Mouse (Mus musculus) granulocyte monocyte progenitor cell, adult 5-6 weeks (primary cell): ENCODE results near the gene Sgms2. TPM values are rescaled to one million over a fixed set of nuclear protein-coding genes. Genes with fewer than 3 reads are reported as not detected.

Source experiments
- ATAC-seq: replicated peaks from 2 replicates; pipeline ENCODE4 v1.8.0; 2016; ENCODE audit warnings: mild to moderate bottlenecking, moderate TSS enrichment, inconsistent platforms; ENCODE audit not compliant: poor library complexity, severe bottlenecking
- total RNA-seq, 2 experiments: library from RNA; stranded (forward) in 1 of 2; stranded (reverse) in 1 of 2; fragments of 200-712, 200-1000 nt in 1 of 2; fragments of >200 nt in 1 of 2; fragmentation: Nextera tagmentation in 1 of 2; gene quantifications; 2 replicates each; pipeline ENCODE4 v1.2.3; 2014 to 2017

The Sgms2 gene
- total RNA-seq, 2 experiments from 2014 or later: 35.8 to 53.1 TPM

- ATAC-seq: no peak
Measured at GRCm38 (mm10) chr3:131317126-131317525, 174.1 kb downstream of the Sgms2 start.

- 0 out of 2 replicates have a peak, but pooled peaks have one; percentile 9 for ATAC-seq
Measured at GRCm38 (mm10) chr3:131315957-131316510, 175.2 kb downstream of the Sgms2 start.

DNA sequence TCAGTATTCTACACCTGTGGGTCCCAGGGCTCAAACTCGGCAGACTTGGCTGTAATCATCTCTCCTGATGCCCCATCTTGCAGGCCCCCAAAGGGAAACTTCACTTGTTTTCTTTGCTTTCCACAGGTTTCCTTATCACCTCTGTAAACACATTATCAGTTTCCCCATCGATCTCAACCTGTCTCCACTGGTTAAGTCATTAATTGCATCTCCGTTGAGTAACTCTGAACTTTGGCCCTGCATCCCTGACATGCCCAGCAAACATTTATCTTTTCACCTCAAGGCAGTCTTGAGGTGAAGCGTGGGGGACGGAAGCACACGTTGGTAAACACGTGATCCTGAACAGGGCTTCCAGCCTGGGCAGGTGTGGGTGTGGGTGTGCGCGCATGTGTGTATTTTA is 178.9 kb downstream of the Sgms2 start:
- ATAC-seq: no peak

DNA sequence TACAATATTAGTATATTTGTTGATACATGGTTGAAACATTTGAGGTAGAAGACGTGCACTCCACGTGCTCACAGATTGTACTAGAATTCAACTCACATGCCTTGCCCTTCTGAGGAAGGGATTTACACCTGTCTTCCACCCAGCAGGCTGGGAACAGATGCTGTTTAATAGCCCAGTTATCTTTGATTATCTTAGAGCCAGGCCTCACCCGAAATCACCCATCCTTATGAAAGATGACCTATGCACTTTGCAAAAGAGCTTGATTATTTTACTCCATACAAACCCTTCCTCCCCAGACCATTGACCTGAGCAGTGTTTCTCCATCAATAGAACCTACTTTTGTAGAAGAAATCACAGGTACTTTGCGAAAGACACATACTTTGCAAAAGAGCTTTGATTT is 180.6 kb downstream of the Sgms2 start:
- ATAC-seq: no peak

DNA sequence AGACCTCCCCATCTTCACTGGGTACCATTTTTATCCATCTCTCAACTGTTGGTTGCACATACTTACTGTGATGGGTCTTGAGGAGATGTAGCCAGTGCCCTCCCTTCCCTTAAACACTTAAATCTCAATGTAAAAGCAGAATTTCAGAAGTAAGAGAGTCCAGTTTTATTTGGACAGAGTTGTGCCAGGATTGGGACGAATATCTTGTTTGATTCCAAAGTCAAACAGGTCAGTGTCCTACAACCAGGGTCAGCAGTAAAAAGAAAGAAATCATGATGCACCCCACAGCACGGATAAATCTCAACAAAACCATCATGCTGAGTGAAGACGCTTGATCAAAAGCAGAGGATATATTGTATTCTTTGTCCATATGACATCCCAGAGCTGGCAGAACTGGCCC is 183.4 kb downstream of the Sgms2 start:
- ATAC-seq: no peak

DNA sequence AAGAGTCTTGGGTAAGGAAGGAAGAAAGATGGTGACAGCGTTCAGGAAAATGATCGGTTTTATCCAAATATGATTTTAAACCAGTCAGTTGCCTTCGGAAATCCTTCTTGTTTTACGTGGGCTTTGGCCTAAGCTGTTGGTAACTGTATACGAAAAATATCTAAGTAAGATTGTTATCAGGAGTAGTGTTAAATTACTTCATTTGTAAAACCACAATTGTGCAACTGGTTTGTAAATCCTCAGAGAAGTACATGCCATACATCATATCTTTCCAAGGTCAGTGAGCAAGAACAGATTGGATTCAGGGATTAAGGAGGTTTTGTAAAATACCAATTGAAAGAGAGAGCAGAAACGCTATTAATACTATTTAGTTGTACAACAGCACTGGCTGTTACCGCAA is 185.0 kb downstream of the Sgms2 start:
- ATAC-seq: no peak

DNA sequence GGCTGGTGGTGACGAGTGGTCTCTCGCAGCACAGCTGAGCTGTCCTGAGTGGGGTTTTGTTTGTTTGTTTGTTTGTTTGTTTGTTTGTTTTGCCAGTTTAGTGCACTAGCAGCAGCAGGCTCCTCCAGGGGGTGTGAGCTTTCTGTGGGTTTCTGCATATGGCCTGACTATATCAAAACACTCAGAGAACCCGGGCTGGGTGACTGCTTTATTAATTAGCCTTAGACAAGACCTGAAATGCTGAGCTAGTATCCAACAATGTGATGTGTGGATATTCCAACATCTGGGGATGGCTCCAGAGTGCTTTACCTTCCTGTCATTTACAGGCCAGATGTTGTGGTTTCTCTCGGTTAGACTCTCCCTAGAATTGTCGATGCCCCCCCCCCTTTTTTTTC is 187.9 kb downstream of the Sgms2 start:
- 0 out of 2 replicates have a peak, but pooled peaks have one; percentile 4 for ATAC-seq

GRCm38 (mm10) chr3:131302452-131303319 is 188.5 kb downstream of the Sgms2 start, which contains the start of gene Cyp2u1:
Gene Cyp2u1, minus strand, starts transcription at chr3:131303227.
- ATAC-seq: peak; percentile 94

- ATAC-seq: peak; percentile 25; the same call in 1 of the 2 replicates
Measured at GRCm38 (mm10) chr3:131299908-131300307, 191.3 kb downstream of the Sgms2 start.

DNA sequence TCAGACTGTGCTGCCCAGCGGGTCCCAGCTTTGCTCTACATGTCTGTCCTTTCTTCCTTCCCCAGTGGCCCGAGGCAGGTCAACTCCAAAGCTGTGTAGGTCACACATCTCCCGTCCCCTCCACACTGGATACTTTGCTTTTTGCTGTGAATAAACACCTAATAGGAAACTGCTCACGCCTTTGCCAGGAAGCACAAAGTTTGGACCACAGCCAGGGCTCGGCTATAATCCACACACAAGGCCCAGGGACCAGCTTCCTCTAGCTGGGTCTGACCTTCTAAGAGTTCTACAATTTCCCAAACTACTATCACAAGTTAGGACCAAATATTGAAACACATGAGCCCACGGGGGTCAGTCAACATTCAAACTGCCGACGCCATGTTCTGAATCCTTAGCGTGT is 192.1 kb downstream of the Sgms2 start:
- no peak for ATAC-seq

DNA sequence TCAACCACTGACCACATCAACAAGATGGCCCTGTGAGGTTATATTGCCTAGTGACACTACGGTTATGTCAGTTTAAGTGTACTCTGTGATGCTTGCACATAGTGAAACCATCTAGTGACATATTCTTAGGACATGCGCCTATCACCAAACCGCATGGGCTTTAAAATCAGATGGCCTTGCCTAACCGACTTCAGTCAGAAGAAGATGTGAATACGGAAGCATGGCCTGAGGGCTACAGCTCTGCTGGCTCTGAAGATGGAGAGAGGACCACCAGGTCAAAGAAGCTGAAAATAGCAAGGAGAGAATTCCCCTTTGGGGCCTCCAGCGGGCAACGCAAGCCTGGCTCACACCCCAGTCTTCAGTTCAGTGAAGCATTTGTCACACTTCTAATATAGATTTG is 194.3 kb downstream of the Sgms2 start:
- ATAC-seq: no peak

- ATAC-seq: peak; percentile 85
Measured at GRCm38 (mm10) chr3:131295513-131296200, 195.6 kb downstream of the Sgms2 start.

DNA sequence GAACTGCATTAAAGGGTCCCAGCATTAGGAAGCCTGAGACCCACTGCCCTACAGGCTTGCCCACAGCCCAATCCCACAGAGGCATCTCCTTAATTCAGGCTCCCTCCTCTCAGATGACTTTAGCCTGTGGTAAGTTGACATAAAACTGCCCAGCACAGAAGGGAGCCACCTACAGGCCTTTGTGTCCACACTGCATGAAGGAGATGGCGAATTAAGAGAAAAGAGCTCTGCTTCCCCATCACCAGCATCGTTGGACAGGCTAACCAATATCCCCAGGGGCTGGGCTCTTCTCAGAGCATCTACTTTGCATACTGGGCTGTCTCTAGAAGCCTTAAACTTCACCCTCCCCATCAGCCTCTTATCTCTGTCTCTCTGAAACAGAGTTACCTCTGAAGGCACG is 196.7 kb downstream of the Sgms2 start:
- ATAC-seq: no peak

- no peak for ATAC-seq
Measured at GRCm38 (mm10) chr3:131292959-131293358, 198.3 kb downstream of the Sgms2 start.

DNA sequence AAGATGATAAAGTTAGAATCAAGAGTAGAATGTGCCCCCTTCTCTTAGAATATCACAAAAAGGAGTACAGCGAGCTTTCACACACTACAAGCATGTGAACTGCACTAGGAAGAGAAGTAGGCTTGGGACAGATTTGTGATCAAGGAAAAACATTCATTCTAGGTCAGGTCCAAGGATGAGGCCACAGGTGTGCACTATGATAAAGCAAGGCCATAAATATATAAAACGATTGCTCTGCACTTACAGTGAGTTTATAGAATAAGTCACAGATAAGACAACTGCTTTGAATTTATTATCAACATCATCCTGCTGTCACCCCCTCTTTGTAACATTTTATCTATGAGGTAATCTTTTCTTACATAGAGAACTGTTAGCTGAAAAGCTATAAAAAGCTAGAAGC is 198.9 kb downstream of the Sgms2 start:
- ATAC-seq: no peak

GRCm38 (mm10) chr3:131291890-131292289 is 199.3 kb downstream of the Sgms2 start:
- no peak for ATAC-seq

GRCm38 (mm10) chr3:131274151-131274550 is 217.1 kb downstream of the Sgms2 start:
- no peak for ATAC-seq

- ATAC-seq: peak; percentile 8; the same call in 1 of the 2 replicates
Measured at GRCm38 (mm10) chr3:131272374-131273100, 218.7 kb downstream of the Sgms2 start.

- peak; percentile 89 for ATAC-seq
Measured at GRCm38 (mm10) chr3:131271559-131272373, 219.4 kb downstream of the Sgms2 start, which contains the start of gene Hadh. Gene Hadh, minus strand, starts transcription at chr3:131272101.
